Comparison of ENCODE assay signal across 20 mouse cellular contexts in the genomic region with DNA sequence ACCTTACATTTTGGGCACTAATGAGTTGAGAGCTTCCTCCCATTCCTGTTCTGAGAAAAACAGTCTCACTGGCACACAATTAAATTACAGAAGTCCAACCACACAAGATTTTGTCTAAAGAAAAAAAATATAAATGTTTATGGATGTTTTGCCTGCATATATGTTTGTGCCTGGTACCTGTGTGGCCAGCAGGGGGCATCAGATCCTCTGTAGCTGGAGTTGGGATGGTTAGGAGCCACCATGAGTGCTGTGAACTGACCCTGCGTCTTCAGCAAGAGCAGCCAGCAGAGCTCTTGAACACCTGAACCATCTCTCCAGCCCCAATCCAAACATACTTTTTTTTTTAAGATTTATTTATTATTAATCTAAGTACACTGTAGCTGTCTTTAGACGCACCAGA. TPM values are rescaled to one million over a fixed set of nuclear protein-coding genes. Genes with fewer than 3 reads are reported as not detected.
DNase-seq lines count a peak whose midpoint lies in the region; ATAC-seq and TF ChIP-seq lines count a peak whose summit lies in the region.
"Had no signal": no experiment of that assay in that cellular context is flagged by ENCODE, and none has a peak within 500 bp of the region (broad histone marks: within the 10 kb centered on the region; RNA-seq: fewer than 3 reads in every experiment).

No protein-coding gene starts in this region.

- no peak overlapping the region for H3K4me3 ChIP-seq in liver, embryonic 14.5 days (ENCODE audit: insufficient read depth in 1 of 2, low read depth in 2 of 2, low read length in 2 of 2)
- H3K4me3 ChIP-seq in liver, embryonic 11.5 days (ENCODE audit: low read depth, low read length): no peak overlapping the region
- H3K4me3 ChIP-seq in ES-Bruce4 (ENCODE audit: low read depth, low read length): no peak overlapping the region
- H3K4me3 ChIP-seq in bone marrow macrophage, adult 2 months (ENCODE audit: insufficient read depth, low read length): no peak overlapping the region
- H3K4me3 ChIP-seq: forebrain, embryonic 13.5 days; heart, embryonic 15.5 days; midbrain, embryonic 10.5 days; neural tube, embryonic 15.5 days; stomach, embryonic 15.5 days had no signal

- DNase-seq in heart, adult 11 months: peak; percentile 44
- DNase-seq in heart, adult 8-10 months (ENCODE audit: low spot score): no peak
- DNase-seq in liver, embryonic 14.5 days (ENCODE audit: low read depth in 3 of 3, low spot score in 3 of 3): no peak
- no peak for DNase-seq in liver, embryonic 11.5 days (ENCODE audit: low spot score)
- DNase-seq in right cerebral cortex, postnatal 36 days (ENCODE audit: low spot score in 2 of 2): no peak
- no peak for DNase-seq in left cerebral cortex, adult 11 months (ENCODE audit: low spot score)
- DNase-seq: kidney, adult 11 months; lung, postnatal 10 days had no signal

- no peak overlapping the region for H3K4me2 ChIP-seq in liver, embryonic 14.5 days (ENCODE audit: low read depth)
- no peak overlapping the region for H3K4me2 ChIP-seq in liver, embryonic 11.5 days
- H3K4me2 ChIP-seq: forebrain, embryonic 13.5 days; heart, embryonic 15.5 days; neural tube, embryonic 15.5 days; stomach, embryonic 15.5 days had no signal

- TF ChIP-seq EP300 in liver, embryonic 14.5 days (IDR thresholded peaks at IDR 0.05; ENCODE audit: low read depth): no peak
- no peak for TF ChIP-seq EP300 in ES-Bruce4 (IDR thresholded peaks at IDR 0.05; ENCODE audit: insufficient read depth, low read depth, low read length)

- no peak overlapping the region for H3K9ac ChIP-seq in liver, embryonic 14.5 days (replicated peaks)
- H3K9ac ChIP-seq in liver, embryonic 11.5 days (ENCODE audit: low read depth, low read length): no peak overlapping the region
- H3K9ac ChIP-seq in ES-Bruce4 (ENCODE audit: low read depth, poor library complexity, severe bottlenecking): no peak overlapping the region
- H3K9ac ChIP-seq: forebrain, embryonic 13.5 days; heart, embryonic 15.5 days; neural tube, embryonic 15.5 days; stomach, embryonic 15.5 days had no signal

- H3K27me3 ChIP-seq in liver, embryonic 14.5 days (ENCODE audit: control insufficient read depth, insufficient read depth, low read length): no peaks in the 10 kb centered on the region
- H3K27me3 ChIP-seq in liver, embryonic 11.5 days (replicated peaks; ENCODE audit: control insufficient read depth, insufficient read depth, low read length): no peaks in the 10 kb centered on the region
- no peaks in the 10 kb centered on the region for H3K27me3 ChIP-seq in ES-Bruce4 (ENCODE audit: control insufficient read depth, insufficient read depth, low read length, poor library complexity, severe bottlenecking)
- H3K27me3 ChIP-seq: forebrain, embryonic 13.5 days; heart, embryonic 15.5 days; neural tube, embryonic 15.5 days; stomach, embryonic 15.5 days had no signal

- no peak for TF ChIP-seq POLR2A in ES-Bruce4 (IDR thresholded peaks at IDR 0.05; ENCODE audit: insufficient read depth, low read length)
- TF ChIP-seq POLR2A in bone marrow macrophage, adult 2 months (IDR thresholded peaks at IDR 0.05; ENCODE audit: borderline replicate concordance, low read depth, low read length): no peak

- no peaks in the 10 kb centered on the region for H3K36me3 ChIP-seq in liver, embryonic 14.5 days (replicated peaks; ENCODE audit: control insufficient read depth, insufficient read depth, low read depth)
- peaks cover 4% of the 10 kb centered on the region; the same call in 1 of the 2 replicates for H3K36me3 ChIP-seq in liver, embryonic 11.5 days (ENCODE audit: control insufficient read depth, insufficient read depth, low read length)
- no peaks in the 10 kb centered on the region for H3K36me3 ChIP-seq in ES-Bruce4 (ENCODE audit: control insufficient read depth, insufficient read depth, low read length, poor library complexity, severe bottlenecking)
- H3K36me3 ChIP-seq: heart, embryonic 15.5 days; neural tube, embryonic 15.5 days; stomach, embryonic 15.5 days had no signal

- H3K27ac ChIP-seq in liver, embryonic 14.5 days: no peak overlapping the region
- H3K27ac ChIP-seq in liver, embryonic 11.5 days (ENCODE audit: low read depth, low read length): no peak overlapping the region
- no peak overlapping the region for H3K27ac ChIP-seq in ES-Bruce4 (ENCODE audit: insufficient read depth, low read length)
- H3K27ac ChIP-seq in bone marrow macrophage, adult 2 months (ENCODE audit: insufficient read depth, low read depth, low read length): no peak overlapping the region
- H3K27ac ChIP-seq: forebrain, embryonic 13.5 days; heart, embryonic 15.5 days; midbrain, embryonic 10.5 days; neural tube, embryonic 15.5 days; stomach, embryonic 15.5 days had no signal

- no peaks in the 10 kb centered on the region; a peak in 1 of 4 replicates for H3K4me1 ChIP-seq in liver, embryonic 14.5 days (replicated peaks; ENCODE audit: control insufficient read depth in 2 of 2, insufficient read depth in 2 of 2, low read length in 1 of 2)
- 0 out of 2 replicates have a peak, but pooled peaks cover under 1% of the 10 kb centered on the region for H3K4me1 ChIP-seq in liver, embryonic 11.5 days (replicated peaks; ENCODE audit: control insufficient read depth, insufficient read depth, low read length)
- no peaks in the 10 kb centered on the region for H3K4me1 ChIP-seq in ES-Bruce4 (ENCODE audit: control insufficient read depth, insufficient read depth, low read length)
- peaks cover 51% of the 10 kb centered on the region for H3K4me1 ChIP-seq in bone marrow macrophage, adult 2 months (ENCODE audit: control insufficient read depth, insufficient read depth, low read length)
- H3K4me1 ChIP-seq: forebrain, embryonic 13.5 days; neural tube, embryonic 15.5 days; stomach, embryonic 15.5 days had no signal

- ATAC-seq in liver, embryonic 14.5 days (ENCODE audit: insufficient read depth): no peak
- no peak for ATAC-seq in liver, embryonic 11.5 days (replicated peaks; ENCODE audit: low FRiP score)
- ATAC-seq: forebrain, embryonic 13.5 days had no signal

- peak; percentile 57 for TF ChIP-seq CTCF in liver, embryonic 14.5 days (IDR thresholded peaks at IDR 0.05; ENCODE audit: low read depth)
- peak; percentile 35 for TF ChIP-seq CTCF in ES-Bruce4 (IDR thresholded peaks at IDR 0.05; ENCODE audit: low read depth, low read length)
- peak; percentile 55 for TF ChIP-seq CTCF in bone marrow macrophage, adult 2 months (IDR thresholded peaks at IDR 0.05; ENCODE audit: low read depth, low read length)

- WGBS in liver, embryonic 14.5 days (ENCODE audit: insufficient replicate concordance): 84% methylated on average over 2 of the region's 2 CpGs
- 88% methylated on average over 2 of the region's 2 CpGs for WGBS in liver, embryonic 11.5 days

- H3K9me3 ChIP-seq in liver, embryonic 14.5 days (ENCODE audit: control insufficient read depth, low read length): no peaks in the 10 kb centered on the region
- no peaks in the 10 kb centered on the region for H3K9me3 ChIP-seq in liver, embryonic 11.5 days (ENCODE audit: control insufficient read depth, low read length)
- no peaks in the 10 kb centered on the region for H3K9me3 ChIP-seq in ES-Bruce4 (replicated peaks; ENCODE audit: control insufficient read depth, insufficient read depth, low read length, poor library complexity, severe bottlenecking)
- H3K9me3 ChIP-seq: forebrain, embryonic 13.5 days; heart, embryonic 15.5 days; midbrain, embryonic 10.5 days; neural tube, embryonic 15.5 days; stomach, embryonic 15.5 days had no signal

RNA-seq across cellular contexts. Expression of gene Phxr2, which starts 52.0 kb away (rescaled TPM):
- not detected for total RNA-seq in heart, adult 8-10 months (2022)
- not detected in 2 replicates for polyA plus RNA-seq in liver, embryonic 14.5 days (2012; rRNA removed)
- not detected in 2 replicates for polyA plus RNA-seq in liver, embryonic 14.5 days (2014; fragmentation: Nextera tagmentation; extraction: Ambion mirVana)
- polyA plus RNA-seq in liver, embryonic 11.5 days (2014; fragmentation: Nextera tagmentation; extraction: Ambion mirVana): 0.14 TPM in 1 of 2 replicates, not detected in the other
- polyA plus RNA-seq in ES-Bruce4 (2011; ENCODE audit: insufficient read depth, insufficient read length, low read depth, missing spikeins): not detected in 2 replicates
- not detected in 2 replicates for polyA plus RNA-seq in bone marrow macrophage, adult 2 months (2012; ENCODE audit: insufficient read depth, insufficient read length, missing spikeins)
- total RNA-seq: adrenal gland, adult 18-20 months; left cerebral cortex, adult 8-10 months had no signal
- polyA plus RNA-seq: forebrain, embryonic 13.5 days; gonadal fat pad, adult 2 months; heart, embryonic 15.5 days; hindbrain, embryonic 11.5 days; limb, embryonic 14.5 days; neural tube, embryonic 15.5 days; stomach, embryonic 15.5 days had no signal
